Comparison of ENCODE assay signal across 14 mouse cellular contexts in genomic region chr7:70588061-70588460, GRCm38 (mm10).
"Had no signal": no experiment of that assay in that cellular context is flagged by ENCODE, and none has a peak within 500 bp of the region (broad histone marks: within the 10 kb centered on the region; RNA-seq: fewer than 3 reads in every experiment).

No protein-coding gene starts in this region.

- H3K27ac ChIP-seq: layer of hippocampus, adult 2 months; liver, embryonic 15.5 days; macrophage; midbrain, embryonic 12.5 days had no signal

- H3K4me2 ChIP-seq: liver, embryonic 11.5 days; liver, embryonic 15.5 days; midbrain, embryonic 12.5 days had no signal

- H3K9me3 ChIP-seq: liver, embryonic 15.5 days; midbrain, embryonic 12.5 days had no signal

- H3K4me1 ChIP-seq: liver, embryonic 15.5 days; megakaryocyte, embryonic 14.5 days had no signal

- H3K4me3 ChIP-seq: layer of hippocampus, adult 2 months; liver, embryonic 15.5 days; megakaryocyte, embryonic 14.5 days; midbrain, embryonic 12.5 days had no signal

- DNase-seq: kidney, adult 8-10 months; kidney, postnatal 36 days; left cerebral cortex, postnatal 4 days; lung, adult 2 months; lung, postnatal 10 days; right cerebral cortex, postnatal 25 days; thymus, adult 2 months; thymus, postnatal 25 days had no signal

- H3K36me3 ChIP-seq: liver, embryonic 15.5 days; midbrain, embryonic 12.5 days had no signal

- H3K27me3 ChIP-seq: liver, embryonic 15.5 days; megakaryocyte, embryonic 14.5 days had no signal

- H3K9ac ChIP-seq: liver, embryonic 15.5 days; midbrain, embryonic 12.5 days had no signal
